Comparison of ENCODE assay signal across 26 mouse cellular contexts in the genomic region with DNA sequence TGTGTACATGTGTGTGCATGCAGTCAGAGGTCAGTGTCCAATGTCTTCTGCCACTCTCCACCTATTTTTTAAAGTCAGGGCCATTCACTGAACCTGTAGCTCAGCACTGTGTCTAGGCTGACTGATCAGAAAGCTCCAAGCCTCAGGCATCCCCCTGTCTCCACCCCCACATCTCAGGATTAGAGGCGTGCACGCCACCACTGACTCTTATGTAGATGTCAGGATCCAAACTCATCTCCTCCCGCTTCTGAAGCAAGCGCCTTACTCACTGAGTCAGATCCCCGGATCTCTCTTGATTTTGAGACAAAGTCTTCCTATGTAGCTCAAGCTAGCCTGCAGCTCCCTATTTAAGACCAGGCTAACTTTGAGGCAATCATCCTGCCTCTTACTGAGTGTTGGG. TPM values are rescaled to one million over a fixed set of nuclear protein-coding genes. Genes with fewer than 3 reads are reported as not detected.
DNase-seq lines count a peak whose midpoint lies in the region; ATAC-seq and TF ChIP-seq lines count a peak whose summit lies in the region.
"Had no signal": no experiment of that assay in that cellular context is flagged by ENCODE, and none has a peak within 500 bp of the region (broad histone marks: within the 10 kb centered on the region; RNA-seq: fewer than 3 reads in every experiment).

No protein-coding gene starts in this region.

- ATAC-seq in neural tube, embryonic 11.5 days (ENCODE audit: insufficient read depth, low FRiP score, low TSS enrichment): no peak
- ATAC-seq in G1E (ENCODE audit: extremely low read depth, insufficient number of reproducible peaks, low FRiP score, poor library complexity, severe bottlenecking): no peak
- ATAC-seq: forebrain, embryonic 14.5 days; forebrain, embryonic 16.5 days; Patski had no signal

- no peaks in the 10 kb centered on the region for H3K9me3 ChIP-seq in neural tube, embryonic 11.5 days (ENCODE audit: control insufficient read depth, low read length)
- H3K9me3 ChIP-seq in G1E (replicated peaks): peaks cover 20% of the 10 kb centered on the region
- H3K9me3 ChIP-seq: embryonic facial prominence, embryonic 13.5 days; embryonic facial prominence, embryonic 15.5 days; forebrain, embryonic 10.5 days; forebrain, embryonic 12.5 days had no signal

- H3K36me3 ChIP-seq in neural tube, embryonic 11.5 days (ENCODE audit: control insufficient read depth, insufficient read depth, low read length): no peaks in the 10 kb centered on the region
- H3K36me3 ChIP-seq in G1E (replicated peaks): no peaks in the 10 kb centered on the region
- H3K36me3 ChIP-seq: embryonic facial prominence, embryonic 13.5 days; embryonic facial prominence, embryonic 15.5 days; forebrain, embryonic 10.5 days; forebrain, embryonic 12.5 days had no signal

- WGBS in neural tube, embryonic 11.5 days: 71% methylated on average over 5 of the region's 5 CpGs

- no peak overlapping the region for H3K9ac ChIP-seq in neural tube, embryonic 11.5 days (ENCODE audit: low read length)
- H3K9ac ChIP-seq: embryonic facial prominence, embryonic 13.5 days; embryonic facial prominence, embryonic 15.5 days; forebrain, embryonic 12.5 days had no signal

- no peaks in the 10 kb centered on the region for H3K27me3 ChIP-seq in neural tube, embryonic 11.5 days (ENCODE audit: control insufficient read depth, insufficient read depth, low read length)
- H3K27me3 ChIP-seq in G1E (ENCODE audit: insufficient read depth, low read length): no peaks in the 10 kb centered on the region
- H3K27me3 ChIP-seq: embryonic facial prominence, embryonic 13.5 days; embryonic facial prominence, embryonic 15.5 days had no signal

- no peaks in the 10 kb centered on the region for H3K4me1 ChIP-seq in neural tube, embryonic 11.5 days (ENCODE audit: control insufficient read depth, insufficient read depth, low read length)
- no peaks in the 10 kb centered on the region for H3K4me1 ChIP-seq in G1E (ENCODE audit: insufficient read depth, low read depth, low read length)
- H3K4me1 ChIP-seq: forebrain, embryonic 10.5 days; forebrain, embryonic 12.5 days had no signal

- no peak overlapping the region for H3K27ac ChIP-seq in neural tube, embryonic 11.5 days (ENCODE audit: low read depth, low read length)
- H3K27ac ChIP-seq: embryonic facial prominence, embryonic 13.5 days; embryonic facial prominence, embryonic 15.5 days; forebrain, embryonic 10.5 days; forebrain, embryonic 12.5 days had no signal

- no peak for TF ChIP-seq CTCF in G1E (IDR thresholded peaks at IDR 0.05; ENCODE audit: low read depth, low read length)

- H3K4me3 ChIP-seq in neural tube, embryonic 11.5 days (ENCODE audit: low read depth, low read length): no peak overlapping the region
- H3K4me3 ChIP-seq in G1E (ENCODE audit: low read depth, low read length): peak overlapping the region; percentile 22; the same call in 1 of the 2 replicates
- H3K4me3 ChIP-seq: embryonic facial prominence, embryonic 13.5 days; embryonic facial prominence, embryonic 15.5 days; erythroblast, embryonic 14.5 days; forebrain, embryonic 10.5 days; forebrain, embryonic 12.5 days had no signal

- intact Hi-C loops in heart, postnatal 25 days (cut with DNase I): no loop called here

- no peak overlapping the region for H3K4me2 ChIP-seq in neural tube, embryonic 11.5 days (ENCODE audit: low read depth)
- H3K4me2 ChIP-seq: embryonic facial prominence, embryonic 13.5 days; embryonic facial prominence, embryonic 15.5 days; forebrain, embryonic 12.5 days had no signal

- peak; percentile 2 for DNase-seq in neural tube, embryonic 11.5 days (ENCODE audit: low spot score)
- DNase-seq in neural tube, embryonic 10.5 days (ENCODE audit: extremely low spot score, low spot score): no peak
- no peak for DNase-seq in G1E (ENCODE audit: low spot score)
- peak; percentile 64 for DNase-seq in brain, adult 2 months (ENCODE audit: low read depth, low spot score)
- DNase-seq in frontal cortex, adult 2 months (ENCODE audit: extremely low spot score in 1 of 2, low spot score in 1 of 2): no peak
- no peak for DNase-seq in heart, postnatal 25 days (ENCODE audit: low spot score)
- DNase-seq: adrenal gland, adult 8-10 months; adrenal gland, postnatal 14 days; adrenal gland, postnatal 36 days; cerebellum, adult 11 months; cerebellum, adult 18-20 months; cerebellum, adult 8-10 months; cerebellum, adult 9-11 months; cerebellum, postnatal 14 days; cerebellum, postnatal 36 days; embryo, embryonic 11 days had no signal

RNA-seq across cellular contexts. Expression of a gene that starts 26.0 kb away (rescaled TPM):
- polyA plus RNA-seq in neural tube, embryonic 11.5 days (2014; fragmentation: Nextera tagmentation; extraction: Ambion mirVana): 21.3 and 23.3 TPM in 2 replicates
- total RNA-seq in G1E (2014; fragmentation: Nextera tagmentation) (not detected in 2 replicates), G1E (2017) (0.17 and 0.22 TPM in 2 replicates)
- not detected in 2 replicates for polyA plus RNA-seq in G1E (2012)
- polyA plus RNA-seq in frontal cortex, adult 2 months (2012; rRNA removed): 51.8 and 59.3 TPM in 2 replicates
- 10 to 100 TPM; 27.1 to 31.3 TPM for total RNA-seq in heart, postnatal 25 days (2021)
- polyA plus RNA-seq: erythroblast, embryonic 14.5 days had no signal

RNA-seq across cellular contexts. Expression of a gene that starts 50.7 kb away (rescaled TPM):
- polyA plus RNA-seq in neural tube, embryonic 11.5 days (2014; fragmentation: Nextera tagmentation; extraction: Ambion mirVana): 16.9 and 18.1 TPM in 2 replicates
- total RNA-seq in G1E (2014; fragmentation: Nextera tagmentation) (3.3 TPM in 1 of 2 replicates, not detected in the other), G1E (2017) (0.12 TPM in 1 of 2 replicates, not detected in the other)
- polyA plus RNA-seq in G1E (2012): not detected in 2 replicates
- 138 and 159 TPM in 2 replicates for polyA plus RNA-seq in frontal cortex, adult 2 months (2012; rRNA removed)
- not detected for total RNA-seq in heart, postnatal 25 days (2021)
- total RNA-seq: common myeloid progenitor, adult 5-6 weeks; MEL had no signal
- polyA plus RNA-seq: erythroblast, embryonic 14.5 days had no signal

Comparison
In these comparisons a context has a peak if more than half of its experiments do, and no peak if none do; other contexts are left out.
1. DNase-seq: peak in neural tube, embryonic 11.5 days (single experiment) and brain, adult 2 months (single experiment); none in neural tube, embryonic 10.5 days (single experiment), G1E (single experiment), frontal cortex, adult 2 months (0 of 2) and heart, postnatal 25 days (single experiment).
2. RNA of a gene that starts 26.0 kb away (polyA plus RNA-seq): 51.8 to 59.3 TPM in frontal cortex, adult 2 months and 21.3 to 23.3 TPM in neural tube, embryonic 11.5 days; not detected in G1E; every median in the first group is over 10 times any median in the second.
3. RNA of a gene that starts 50.7 kb away (polyA plus RNA-seq): 138 to 159 TPM in frontal cortex, adult 2 months and 16.9 to 18.1 TPM in neural tube, embryonic 11.5 days; not detected in G1E; every median in the first group is over 10 times any median in the second.